Mouse (Mus musculus): ENCODE data around the gene Tex2. TPM values are rescaled to one million over a fixed set of nuclear protein-coding genes. Genes with fewer than 3 reads are reported as not detected.
A peak's percentile ranks its signal among the peaks of the same experiment; 100 is the strongest.
"Not testable (repeated sequence)": the region's sequence is repeated elsewhere in the genome, so short reads cannot be mapped to it uniquely, and the experiment has no call there.

The Tex2 gene
- total RNA-seq, 2 experiments from 2014 or later, result 48.2 to 77.8 TPM

DNA sequence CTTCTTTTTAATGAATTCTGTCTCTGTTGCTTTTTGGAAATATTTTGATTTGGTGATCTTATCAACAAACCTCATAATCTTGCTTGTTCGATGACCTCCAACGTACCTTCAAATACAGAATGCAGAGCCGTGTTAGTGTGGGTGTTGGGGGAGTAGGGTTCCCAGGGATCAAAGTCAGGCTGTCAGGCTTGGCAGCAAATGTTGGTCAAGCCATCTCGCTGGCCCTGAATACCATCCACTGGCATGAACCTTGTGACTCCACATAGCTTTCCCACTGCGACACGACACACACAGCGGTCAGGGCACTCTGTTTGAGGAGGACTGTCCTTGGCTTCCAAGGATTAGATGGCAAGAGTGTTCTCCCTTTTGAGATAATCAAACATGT, 101.2 kb downstream of the Tex2 start:
- ATAC-seq (replicated peaks; ENCODE audit: poor library complexity), result no peak

DNA sequence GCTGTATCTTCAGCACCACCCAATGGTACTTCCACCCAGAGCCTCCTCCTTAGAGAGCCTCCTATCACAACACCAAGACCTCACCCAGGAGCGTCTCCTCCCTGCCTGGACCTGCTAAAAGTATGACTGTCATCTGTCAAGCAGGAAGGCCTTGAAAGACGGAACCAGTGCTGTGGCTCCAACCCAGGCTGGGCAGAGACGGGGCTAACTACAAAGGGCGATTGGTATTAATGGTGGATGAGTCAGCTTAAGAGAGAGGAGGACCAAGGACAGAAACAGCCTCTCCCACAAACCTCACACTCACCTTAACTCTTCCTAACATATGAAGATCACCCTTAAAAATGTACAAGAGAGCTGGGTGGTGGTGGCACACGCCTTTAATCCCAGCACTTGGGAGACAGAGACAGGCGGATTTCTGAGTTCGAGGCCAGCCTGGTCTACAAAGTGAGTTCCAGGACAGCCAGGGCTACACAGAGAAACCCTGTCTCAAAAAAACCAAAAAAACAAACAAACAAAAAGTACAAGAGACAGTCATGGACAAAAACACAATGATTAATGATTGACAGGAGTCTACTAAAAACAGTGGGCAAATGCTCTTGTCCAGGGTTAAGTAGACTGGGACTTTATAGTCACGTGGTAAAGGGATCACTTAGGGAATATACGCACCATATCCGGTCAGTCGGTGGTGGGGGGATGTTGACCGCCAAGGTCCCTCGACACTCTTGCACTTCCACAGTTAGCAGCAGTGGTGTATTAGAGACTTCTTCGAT, 101.8 kb downstream of the Tex2 start:
- ATAC-seq (replicated peaks; ENCODE audit: poor library complexity), result no peak

DNA sequence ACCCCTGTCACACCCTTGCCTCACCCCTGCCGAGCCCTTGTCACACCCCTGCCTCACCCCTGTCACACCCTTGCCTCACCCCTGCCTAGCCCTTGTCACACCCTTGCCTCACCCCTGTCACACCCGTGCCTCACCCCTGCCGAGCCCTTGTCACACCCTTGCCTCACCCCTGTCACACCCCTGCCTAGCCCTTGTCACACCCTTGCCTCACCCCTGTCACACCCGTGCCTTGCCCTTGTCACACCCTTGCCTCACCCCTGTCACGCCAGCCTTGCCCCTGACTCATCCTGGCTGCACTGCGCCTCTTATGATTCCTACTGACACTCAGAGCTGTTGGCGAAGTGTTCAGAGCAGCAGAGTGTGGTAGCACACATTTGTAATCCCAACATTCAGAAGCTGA, 105.6 kb downstream of the Tex2 start:
- peak; percentile 34 for ATAC-seq (replicated peaks; ENCODE audit: poor library complexity)

DNA sequence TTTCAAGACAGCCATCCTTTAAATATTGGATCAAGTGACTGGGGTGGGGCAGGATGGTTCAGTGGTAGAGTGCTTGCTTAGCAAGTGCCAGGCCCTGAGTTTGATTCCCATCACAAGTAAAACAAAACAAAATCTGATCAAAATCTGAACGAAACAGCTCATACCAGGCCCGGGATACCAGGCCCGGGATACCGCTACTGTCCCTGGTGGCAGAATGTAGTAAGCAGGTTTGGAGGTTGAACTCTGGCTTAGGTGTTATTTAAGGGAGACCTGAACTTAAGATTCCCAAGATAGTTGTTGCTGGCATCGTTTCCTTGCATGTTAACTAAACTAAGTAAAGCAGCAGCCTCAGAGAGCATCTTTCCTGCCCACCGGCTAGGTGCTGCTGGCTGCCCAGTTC, 107.0 kb downstream of the Tex2 start:
- no peak for ATAC-seq (replicated peaks; ENCODE audit: poor library complexity)

DNA sequence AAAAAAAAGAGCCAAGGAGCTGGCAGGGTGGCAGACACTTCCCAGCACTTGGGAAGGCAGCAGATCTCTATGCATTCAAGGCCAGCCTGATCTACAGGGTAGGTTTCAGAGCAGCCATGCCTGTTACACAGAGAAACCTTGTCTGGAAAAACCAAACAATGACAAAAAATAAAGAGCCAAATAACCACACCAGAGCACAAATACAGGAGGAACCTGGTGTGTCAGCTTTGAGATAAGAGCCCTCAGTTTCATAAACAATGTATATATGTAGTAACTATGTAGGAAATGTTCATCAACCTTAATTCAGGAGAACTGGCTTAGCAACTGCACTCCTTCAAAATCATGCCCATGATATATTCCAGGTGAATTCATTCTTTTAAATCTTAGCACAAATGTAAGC, 109.1 kb downstream of the Tex2 start:
- no peak for ATAC-seq (replicated peaks; ENCODE audit: poor library complexity)

DNA sequence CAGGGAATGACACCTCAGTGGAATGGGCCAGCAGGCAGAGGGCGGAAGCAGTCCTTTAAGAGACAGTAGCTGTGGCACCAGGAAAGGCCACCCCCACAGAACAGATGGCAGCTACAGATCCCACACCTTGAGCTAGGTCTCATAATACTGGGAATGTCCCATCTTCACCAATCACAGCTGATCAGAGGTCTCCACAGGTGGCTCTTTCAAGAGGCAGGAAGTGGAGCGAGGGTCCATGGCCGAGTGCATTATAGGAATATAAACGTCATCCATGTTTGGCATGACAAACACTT, 109.9 kb downstream of the Tex2 start:
- no peak for ATAC-seq (replicated peaks; ENCODE audit: poor library complexity)

DNA sequence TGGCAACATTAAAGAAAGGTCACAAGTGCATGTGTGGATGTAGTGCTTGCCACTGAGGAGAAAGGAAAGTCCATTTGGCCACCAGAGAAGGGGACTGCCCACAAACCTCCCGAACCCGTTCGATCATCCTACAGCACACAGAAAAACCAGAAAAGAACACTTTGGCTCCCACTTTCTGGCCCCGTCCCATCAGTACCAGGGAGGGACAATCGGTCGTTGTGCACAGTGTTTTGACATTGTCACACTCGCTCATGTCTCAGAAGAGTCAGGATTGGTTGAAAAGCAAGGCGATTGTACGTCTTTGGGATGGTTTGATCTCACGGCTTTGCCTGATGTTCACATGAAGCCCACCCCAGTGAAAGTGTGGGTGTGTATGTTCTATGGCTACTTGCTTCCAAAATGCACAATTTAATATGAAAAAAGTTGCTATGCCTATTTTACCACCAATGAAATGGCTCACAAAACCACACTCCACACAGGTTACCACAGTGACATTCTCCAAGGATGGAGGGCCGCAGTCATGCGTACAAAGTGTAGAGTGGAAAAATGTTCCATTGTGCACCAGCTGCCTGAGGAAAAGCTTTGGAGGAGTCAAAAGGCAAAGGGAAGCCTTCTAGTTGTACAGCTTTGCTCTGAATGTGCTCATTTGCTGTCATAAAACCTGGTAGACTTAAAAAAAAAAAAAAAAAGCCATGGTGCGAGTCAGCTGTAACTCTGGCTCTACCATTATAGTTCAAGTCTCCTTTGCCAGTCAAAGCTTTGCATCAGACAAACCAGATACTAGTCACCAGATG, 110.4 kb downstream of the Tex2 start:
- no peak for ATAC-seq (replicated peaks; ENCODE audit: poor library complexity)

DNA sequence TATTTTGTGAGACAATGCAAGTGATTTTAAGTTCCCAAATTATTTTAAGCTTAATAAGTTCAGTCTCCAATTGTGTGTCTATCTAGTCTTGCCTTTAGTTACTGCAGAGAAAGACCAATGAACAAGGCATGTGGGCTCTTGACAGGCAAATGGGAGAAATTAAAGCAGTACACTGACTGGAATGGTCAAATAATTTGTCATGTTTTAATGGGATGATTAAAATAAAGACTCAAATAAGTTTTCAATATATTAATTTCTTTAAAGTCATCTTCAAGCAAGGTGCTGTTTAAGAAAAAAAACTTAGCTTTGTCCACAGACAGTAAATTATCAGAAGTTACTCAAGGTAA, 111.1 kb downstream of the Tex2 start:
- no peak for ATAC-seq (replicated peaks; ENCODE audit: poor library complexity)

DNA sequence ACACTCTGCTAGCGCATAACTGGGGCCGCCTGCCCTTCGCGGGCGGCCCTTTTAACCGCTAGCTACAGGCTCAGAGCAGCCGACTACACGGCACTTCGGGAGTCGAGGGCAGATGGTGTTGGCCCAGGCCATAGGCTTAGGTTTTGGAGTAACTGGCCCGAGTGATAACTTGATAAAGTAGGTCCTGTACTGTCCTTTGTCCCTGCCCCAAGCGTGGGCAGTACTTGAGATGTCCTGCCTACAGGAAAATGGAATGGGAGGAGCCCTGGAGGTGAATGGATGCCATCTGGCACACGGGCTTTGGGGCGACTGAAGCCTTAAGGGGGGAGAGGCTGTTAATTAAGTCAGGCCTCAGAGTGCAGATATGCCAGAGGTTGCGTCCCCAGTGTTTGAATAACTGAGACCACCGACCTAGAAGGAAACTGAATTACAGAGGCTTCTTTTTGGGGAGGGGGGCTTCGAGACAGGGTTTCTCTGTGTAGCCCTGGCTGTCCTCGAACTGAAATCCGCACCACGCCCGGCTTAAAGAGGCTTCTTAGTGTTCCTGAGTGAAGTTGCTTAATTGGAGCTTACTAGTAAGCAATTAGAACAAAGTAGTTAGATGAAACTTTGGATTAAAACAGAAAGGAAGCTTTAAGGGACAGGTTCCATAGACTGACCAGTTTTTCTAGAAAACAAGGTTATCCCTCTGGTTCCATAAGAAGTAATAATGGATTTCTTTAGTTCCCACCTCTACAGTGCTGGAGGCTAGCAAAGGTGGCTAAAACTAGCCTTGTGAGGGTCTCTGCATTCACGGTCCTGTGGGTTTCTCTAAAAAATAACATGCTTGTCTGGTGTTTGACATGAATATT, 111.7 kb downstream of the Tex2 start:
- ATAC-seq (replicated peaks; ENCODE audit: poor library complexity), result peak; percentile 39

DNA sequence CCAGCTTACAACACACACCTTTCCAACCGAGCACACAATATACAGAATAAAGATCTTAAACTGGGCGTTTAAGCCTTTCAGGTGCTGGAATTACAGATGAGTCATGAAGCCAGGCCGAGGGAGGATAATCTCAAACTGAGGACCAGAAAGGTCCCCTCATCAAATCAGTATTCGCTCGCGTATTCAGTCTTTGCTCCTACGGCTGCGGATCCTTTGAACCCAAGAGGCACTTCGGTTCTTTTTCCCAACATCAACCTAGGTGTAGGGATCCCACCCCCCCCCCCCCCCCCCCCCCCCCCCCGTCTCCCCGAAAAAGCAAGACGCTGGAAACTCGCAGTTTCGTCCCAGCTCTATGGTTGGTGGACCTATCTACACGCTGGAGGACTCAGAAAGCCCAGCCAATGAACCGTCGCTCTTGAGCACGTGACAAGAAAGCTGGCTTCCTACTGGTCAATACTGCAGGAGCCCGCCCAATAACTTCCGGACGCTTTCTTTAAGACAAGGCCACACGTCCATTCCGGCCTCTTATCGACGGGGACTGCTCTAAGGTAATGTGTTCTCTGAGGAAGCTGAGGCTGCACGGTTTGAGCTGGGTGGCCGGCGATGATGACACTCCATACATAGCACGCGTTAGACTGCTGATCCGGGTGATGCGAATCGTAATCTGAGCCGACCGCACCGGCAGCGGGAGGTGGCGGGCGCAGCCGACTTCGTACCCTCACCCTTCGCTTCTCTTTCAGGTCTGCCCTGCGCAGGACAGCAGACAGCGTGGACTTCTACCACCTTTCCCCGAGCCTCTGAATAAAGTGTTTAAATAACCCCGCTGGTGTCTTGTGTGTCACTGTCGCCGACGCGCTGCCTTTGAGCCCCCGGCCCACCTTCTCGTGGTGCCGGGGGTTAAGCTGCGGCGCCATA, 112.6 kb downstream of the Tex2 start:
- ATAC-seq (replicated peaks; ENCODE audit: poor library complexity), result peak; percentile 85

DNA sequence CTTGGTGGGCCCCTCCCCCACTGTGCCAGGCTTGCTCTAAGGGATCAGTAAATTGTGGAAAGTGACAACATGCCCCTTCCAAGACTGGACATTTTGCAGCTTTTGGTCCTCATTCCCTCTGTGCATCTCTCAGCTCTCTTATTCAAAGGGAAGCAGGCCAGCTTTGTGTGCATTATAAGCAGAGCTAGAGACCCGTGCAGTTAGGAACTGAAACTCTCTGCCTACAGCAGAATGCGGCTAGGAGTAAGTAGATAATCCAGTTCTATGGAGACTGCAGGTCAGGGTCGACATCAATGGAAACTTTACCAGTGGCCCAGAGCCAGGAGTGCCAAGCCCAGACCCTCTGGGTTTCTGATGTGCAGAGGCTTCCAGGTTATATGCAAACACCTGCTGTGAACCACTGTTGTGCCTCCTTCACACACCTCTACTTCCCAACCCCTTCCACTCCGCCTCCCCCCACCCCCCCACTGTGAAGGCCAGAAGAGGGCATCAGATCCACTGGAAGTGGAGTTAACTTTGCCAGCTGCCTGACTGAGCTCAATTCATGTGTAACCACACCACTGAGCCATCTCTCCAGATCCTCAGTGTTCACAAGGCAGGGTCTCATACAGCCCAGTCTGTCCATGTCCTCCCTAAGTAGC, 114.4 kb downstream of the Tex2 start:
- ATAC-seq (replicated peaks; ENCODE audit: poor library complexity), result no peak

DNA sequence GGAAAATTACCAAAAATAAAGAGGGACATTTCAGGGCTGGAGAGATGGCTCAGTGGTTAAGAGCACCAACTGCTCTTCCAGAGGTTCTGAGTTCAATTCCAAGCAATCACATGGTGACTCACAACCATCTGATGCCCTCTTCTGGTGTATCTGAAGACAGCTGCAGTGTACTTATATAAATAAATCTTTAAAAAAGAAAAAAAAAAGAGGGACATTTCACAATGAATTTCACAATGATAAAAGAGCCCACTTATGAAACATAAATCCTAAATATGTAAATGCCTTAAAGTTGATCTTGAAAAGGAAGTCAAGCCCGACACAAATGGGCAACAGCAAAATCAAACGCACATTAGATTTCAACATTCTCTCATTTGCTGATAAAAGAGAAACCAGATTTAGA, 115.3 kb downstream of the Tex2 start:
- no peak for ATAC-seq (replicated peaks; ENCODE audit: poor library complexity)

DNA sequence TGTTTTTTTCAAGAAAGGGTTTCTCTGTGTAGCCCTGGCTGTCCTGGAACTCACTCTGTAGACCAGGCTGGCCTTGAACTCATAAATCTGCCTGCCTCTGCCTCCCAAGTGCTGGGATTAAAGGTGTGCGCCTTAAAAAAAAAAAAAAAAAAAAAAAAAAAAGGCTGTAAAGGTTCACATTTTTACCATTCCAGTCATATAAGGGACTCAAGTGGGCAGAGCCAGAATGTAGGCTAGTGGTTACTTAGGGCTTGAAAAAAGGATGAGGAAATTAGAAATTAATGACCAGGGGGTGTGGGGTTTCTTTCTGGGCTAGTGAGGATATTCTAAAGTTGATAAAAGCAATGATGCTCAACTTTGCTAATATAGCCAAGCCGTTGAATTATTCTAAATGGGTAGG, 116.2 kb downstream of the Tex2 start:
- ATAC-seq (replicated peaks; ENCODE audit: poor library complexity), result not testable (repeated sequence)

DNA sequence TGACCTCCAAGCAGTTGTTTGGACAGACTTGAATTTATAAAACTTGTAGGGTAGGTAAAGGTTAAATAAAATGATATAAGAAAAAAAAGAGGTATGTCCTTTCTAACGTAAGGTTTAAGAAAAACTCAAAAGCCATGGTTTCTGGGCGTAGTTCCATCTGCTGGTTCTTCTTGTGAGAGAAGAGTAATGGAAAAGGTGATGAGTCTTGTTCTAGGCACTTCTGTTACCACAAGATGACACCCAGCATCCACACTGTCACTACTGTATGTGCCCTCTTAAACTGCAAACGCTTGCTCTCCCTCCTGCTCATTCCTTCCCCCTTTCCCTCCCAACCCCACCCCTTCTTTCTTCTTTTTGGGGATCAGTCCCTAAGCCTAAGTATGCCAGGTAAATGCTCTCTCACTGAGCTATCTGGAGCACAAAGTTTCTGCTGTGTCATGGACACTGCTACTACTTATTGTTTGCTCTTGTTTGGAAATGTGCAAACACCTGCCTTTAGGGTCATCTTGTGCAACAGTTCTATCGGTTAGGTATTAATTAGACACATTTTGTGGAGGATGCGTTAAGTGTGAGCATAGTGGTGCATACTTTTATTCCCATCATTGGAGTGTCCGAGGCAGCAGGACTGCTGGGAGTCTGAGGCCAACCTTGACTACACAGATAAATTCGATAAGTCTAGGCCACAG, 120.1 kb downstream of the Tex2 start:
- ATAC-seq (replicated peaks; ENCODE audit: poor library complexity), result no peak

DNA sequence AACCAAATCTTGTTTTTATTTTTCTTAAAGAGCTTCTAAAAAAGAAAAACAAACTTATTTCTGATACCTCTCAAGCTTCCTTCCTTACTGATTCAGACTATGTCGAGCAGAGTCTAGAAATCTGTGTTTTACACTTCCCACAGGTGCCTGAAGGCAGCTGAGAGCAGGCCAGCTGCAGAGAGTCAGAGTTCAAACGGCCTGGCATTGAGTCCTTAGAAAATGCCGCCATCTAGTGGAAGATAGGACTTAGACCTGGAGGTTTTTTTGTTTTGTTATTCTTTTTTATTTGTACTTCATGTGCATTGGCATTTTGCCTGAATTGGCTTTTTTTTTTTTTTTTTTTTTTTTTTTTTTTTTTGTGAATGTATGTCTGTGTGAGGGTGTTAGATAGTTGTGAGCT, 121.8 kb downstream of the Tex2 start:
- ATAC-seq (replicated peaks; ENCODE audit: poor library complexity), result peak; percentile 57

DNA sequence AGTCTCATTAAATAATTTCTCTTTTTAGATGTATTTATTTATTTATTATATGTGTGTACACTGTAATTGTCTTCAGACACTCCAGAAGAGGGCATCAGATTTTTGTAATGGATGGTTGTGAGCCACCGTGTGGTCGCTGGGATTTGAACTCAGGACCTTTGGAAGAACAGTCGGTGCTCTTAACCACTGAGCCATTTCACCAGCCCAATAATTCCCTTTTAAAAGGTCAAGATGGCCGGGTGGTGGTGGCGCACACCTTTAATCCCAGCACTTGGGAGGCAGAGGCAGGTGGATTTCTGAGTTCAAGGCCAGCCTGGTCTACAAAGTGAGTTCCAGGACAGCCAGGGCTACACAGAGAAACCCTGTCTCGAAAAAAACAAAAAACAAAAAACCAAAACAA, 122.6 kb downstream of the Tex2 start:
- not testable (repeated sequence) for ATAC-seq (replicated peaks; ENCODE audit: poor library complexity)

DNA sequence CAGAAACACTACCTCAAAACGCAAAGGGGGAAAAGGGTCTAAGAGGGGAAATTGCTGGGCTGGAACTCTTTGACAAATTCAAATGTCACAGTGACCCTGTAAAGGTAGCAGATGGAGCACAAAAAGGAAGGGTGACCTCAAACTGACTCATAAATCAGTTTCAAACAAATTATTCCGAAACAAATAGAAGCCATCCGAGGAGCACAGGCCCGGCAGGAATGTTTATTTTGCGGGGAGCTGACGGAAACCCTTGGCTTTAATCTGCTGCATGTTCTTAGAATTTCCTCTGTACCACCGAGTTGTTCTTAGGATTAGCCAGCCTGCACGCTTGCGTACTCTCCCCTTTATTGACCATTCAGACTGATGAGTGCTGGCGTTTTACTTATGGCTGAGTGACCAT, 123.2 kb downstream of the Tex2 start:
- no peak for ATAC-seq (replicated peaks; ENCODE audit: poor library complexity)

DNA sequence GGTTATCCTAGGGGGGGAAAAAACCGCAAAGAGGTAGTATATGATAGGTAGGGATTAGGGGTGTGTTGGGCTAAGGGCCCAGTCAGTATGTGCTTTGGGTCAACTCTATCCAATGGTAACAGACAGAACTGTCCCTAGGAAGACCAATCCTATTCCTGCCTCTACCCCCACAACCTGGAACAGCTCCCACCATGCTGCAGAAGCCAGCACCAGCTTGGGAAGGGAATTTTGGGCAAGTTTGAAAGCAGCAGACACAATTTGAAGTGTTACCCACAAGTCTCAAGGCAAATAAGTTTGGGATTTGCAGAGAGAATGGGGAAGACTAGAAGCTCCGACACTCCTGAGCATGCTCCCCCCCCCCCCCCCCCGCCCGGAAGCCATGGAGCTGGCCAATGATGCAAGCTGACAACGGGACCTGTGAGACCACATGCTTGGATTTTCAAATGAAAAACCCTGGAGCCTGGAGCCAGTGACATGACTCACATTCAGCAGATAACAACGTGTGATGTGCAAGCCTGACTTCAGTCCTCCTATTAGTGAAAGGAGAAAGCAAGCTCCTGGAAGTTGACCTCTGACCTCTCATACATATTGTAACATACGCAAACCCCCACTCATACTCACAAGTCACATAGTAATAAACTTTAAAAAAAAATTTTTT, 124.1 kb downstream of the Tex2 start:
- ATAC-seq (replicated peaks; ENCODE audit: poor library complexity), result no peak

DNA sequence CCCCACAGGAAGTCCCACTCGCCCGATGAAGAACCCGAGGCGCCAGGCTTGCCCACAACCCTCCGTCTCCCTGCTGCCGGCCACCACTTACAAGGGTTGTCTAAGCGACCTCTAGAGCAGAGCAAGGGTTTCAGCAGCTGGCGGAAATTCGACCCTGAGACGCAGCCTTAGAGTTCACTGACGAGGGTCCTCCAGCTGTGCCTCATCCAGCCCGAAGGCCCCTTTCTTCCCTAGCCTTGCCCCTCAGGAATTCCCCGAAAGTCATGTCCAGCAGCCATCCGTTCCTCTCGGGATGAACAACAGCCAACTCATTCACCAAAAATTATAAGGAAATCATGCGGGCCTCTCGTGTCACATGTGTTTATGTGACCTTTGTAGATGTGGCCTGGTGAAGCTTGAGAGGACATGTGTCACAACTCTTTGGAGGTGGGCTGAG, 125.1 kb downstream of the Tex2 start:
- ATAC-seq (replicated peaks; ENCODE audit: poor library complexity), result peak; percentile 36

Measured in megakaryocyte progenitor cell, adult 5-6 weeks (primary cell).